Mouse (Mus musculus) embryonic facial prominence, embryonic 11.5 days (tissue): Measurements from ENCODE around the gene Marc2. TPM values are rescaled to one million over a fixed set of nuclear protein-coding genes. Genes with fewer than 3 reads are reported as not detected.

Experiments used
- ATAC-seq: fragments of 200-750 bp; cut with Nextera tagmentation; replicated peaks from 2 replicates; pipeline ENCODE4 v1.8.0; 2017; ENCODE audit warnings: low read depth; ENCODE audit not compliant: insufficient number of reproducible peaks, low FRiP score, low TSS enrichment
- DNase-seq: peaks from one replicate; pipeline ENCODE4 v3.0.0-alpha.2; 2015; ENCODE audit warnings: low spot score
- H3K27ac ChIP-seq: fragments of 300-500 bp; sonication (generic); replicated peaks from 2 replicates; pipeline ENCODE4 v1.5.1; 2014; ENCODE audit warnings: mild to moderate bottlenecking, low read depth, low read length, control low read depth
- H3K27me3 ChIP-seq: fragments of 300-500 bp; sonication (generic); 2 replicates; pipeline ENCODE4 v1.6.1; 2014; ENCODE audit warnings: mild to moderate bottlenecking, low read length, moderate library complexity, mixed read lengths; ENCODE audit not compliant: control insufficient read depth, insufficient read depth
- H3K36me3 ChIP-seq: fragments of 300-500 bp; sonication (generic); replicated peaks from 2 replicates; pipeline ENCODE4 v1.6.1; 2014; ENCODE audit warnings: low read depth, mild to moderate bottlenecking, low read length, moderate library complexity, mixed read lengths; ENCODE audit not compliant: control insufficient read depth, insufficient read depth
- H3K4me1 ChIP-seq: fragments of 300-500 bp; sonication (generic); 2 replicates; pipeline ENCODE4 v1.6.1; 2014; ENCODE audit warnings: low read length, mixed read lengths; ENCODE audit not compliant: control insufficient read depth, insufficient read depth
- H3K4me2 ChIP-seq: fragments of 300-500 bp; sonication (generic); 2 replicates; pipeline ENCODE4 v1.6.1; 2014; ENCODE audit warnings: low read depth, mild to moderate bottlenecking, control low read depth, low read length, moderate library complexity
- H3K4me3 ChIP-seq: fragments of 300-500 bp; sonication (generic); 2 replicates; pipeline ENCODE4 v1.5.1; 2014; ENCODE audit warnings: low read depth, low read length, control low read depth
- H3K9ac ChIP-seq: fragments of 300-500 bp; sonication (generic); replicated peaks from 2 replicates; pipeline ENCODE4 v1.6.1; 2014; ENCODE audit warnings: mild to moderate bottlenecking, control low read depth, low read length
- H3K9me3 ChIP-seq: fragments of 300-500 bp; sonication (generic); replicated peaks from 2 replicates; pipeline ENCODE4 v1.6.1; 2016; ENCODE audit warnings: mild to moderate bottlenecking, low read length, inconsistent platforms, mixed read lengths; ENCODE audit not compliant: control insufficient read depth
- WGBS: fragments of 180-500 bp; shearing (Covaris S2); extraction: QIAGEN DNeasy Blood & Tissue Kit; methylation state at CpG from one replicate; pipeline ENCODE4 v1.1.7; 2014; 5-methylcytosine and 5-hydroxymethylcytosine counted together
- polyA plus RNA-seq: library from polyadenylated mRNA; unstranded; fragments of >200 nt; fragmentation: Nextera tagmentation; extraction: Ambion mirVana; gene quantifications from 2 replicates; pipeline ENCODE4 v1.2.1, GENCODE M21; 2014

Marc2 gene
- polyA plus RNA-seq, 1 experiment from 2014 or later, result 118 TPM

GRCm38 (mm10) chr1:184805749-184806148 is 40.5 kb downstream of the Marc2 start:
- DNase-seq, result no peak
- WGBS, result 88% methylated on average over 4 of the region's 4 CpGs

DNA sequence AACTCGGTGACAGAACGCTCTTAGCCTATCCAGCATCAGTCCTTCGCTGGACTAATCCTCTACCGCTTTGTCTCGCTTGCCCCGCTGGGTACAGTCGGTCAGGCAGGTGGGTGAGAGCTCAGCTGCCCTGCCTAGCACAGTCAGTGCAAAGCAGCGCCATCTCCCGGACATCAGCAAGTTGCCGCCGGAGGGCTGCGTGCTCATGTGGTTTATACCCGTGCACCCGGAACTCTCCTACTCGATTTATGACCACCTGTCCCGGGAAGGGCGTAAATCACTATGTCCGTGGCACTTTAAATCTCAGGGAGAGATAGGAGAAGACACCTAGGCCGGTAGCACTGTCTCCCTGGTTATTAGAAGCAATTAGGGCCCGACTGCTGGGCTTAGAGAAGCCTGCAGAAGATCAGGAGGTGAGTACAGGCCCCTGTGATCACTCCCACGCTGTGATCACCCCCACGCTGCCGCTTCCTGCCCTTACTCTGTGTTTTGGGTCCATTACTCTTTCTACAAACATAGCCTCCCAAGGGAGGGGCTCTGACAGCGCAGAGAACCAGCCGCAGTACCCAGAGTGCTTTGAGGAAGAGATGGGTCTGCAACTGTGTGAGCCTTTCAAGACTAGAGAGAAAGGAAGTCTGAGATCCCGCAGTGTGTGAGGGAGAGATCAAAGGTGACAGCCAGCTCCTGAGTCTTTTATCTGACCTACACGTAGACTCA is 52.9 kb downstream of the Marc2 start:
- H3K27me3 ChIP-seq, result no peaks in the 10 kb centered on the region
- H3K9ac ChIP-seq, result no peak overlapping the region
- H3K9me3 ChIP-seq, result no peaks in the 10 kb centered on the region
- ATAC-seq (no peak), DNase-seq (peak; percentile 54)
- H3K4me3 ChIP-seq, result no peak overlapping the region
- H3K4me1 ChIP-seq, result no peaks in the 10 kb centered on the region
- H3K4me2 ChIP-seq, result no peak overlapping the region
- 20% methylated on average over 27 of the region's 27 CpGs for WGBS
- no peak overlapping the region for H3K27ac ChIP-seq
- no peaks in the 10 kb centered on the region for H3K36me3 ChIP-seq

More at GRCm38 (mm10) chr1:184805749-184806148, 40.5 kb downstream of the Marc2 start:
- no peak for ATAC-seq
- no peak overlapping the region for H3K9ac ChIP-seq
- H3K4me1 ChIP-seq, result no peaks in the 10 kb centered on the region; the same call in 1 of the 2 replicates
- H3K9me3 ChIP-seq, result no peaks in the 10 kb centered on the region
- H3K4me2 ChIP-seq, result no peak overlapping the region
- H3K27ac ChIP-seq, result no peak overlapping the region
- H3K36me3 ChIP-seq, result no peaks in the 10 kb centered on the region
- H3K4me3 ChIP-seq, result no peak overlapping the region
- H3K27me3 ChIP-seq, result peaks cover 2% of the 10 kb centered on the region

- Histone ChIP-seq H3K4me2 (no peak overlapping the region), H3K9ac (no peak overlapping the region), H3K4me1 (no peaks in the 10 kb centered on the region), H3K27ac (no peak overlapping the region), H3K4me3 (no peak overlapping the region), H3K27me3 (no peaks in the 10 kb centered on the region), H3K36me3 (no peaks in the 10 kb centered on the region), H3K9me3 (no peaks in the 10 kb centered on the region)
- peak; percentile 72 for DNase-seq
- 5% methylated on average over 2 of the region's 2 CpGs for WGBS
- no peak for ATAC-seq
Measured at GRCm38 (mm10) chr1:184791109-184791508, 55.1 kb downstream of the Marc2 start.

DNA sequence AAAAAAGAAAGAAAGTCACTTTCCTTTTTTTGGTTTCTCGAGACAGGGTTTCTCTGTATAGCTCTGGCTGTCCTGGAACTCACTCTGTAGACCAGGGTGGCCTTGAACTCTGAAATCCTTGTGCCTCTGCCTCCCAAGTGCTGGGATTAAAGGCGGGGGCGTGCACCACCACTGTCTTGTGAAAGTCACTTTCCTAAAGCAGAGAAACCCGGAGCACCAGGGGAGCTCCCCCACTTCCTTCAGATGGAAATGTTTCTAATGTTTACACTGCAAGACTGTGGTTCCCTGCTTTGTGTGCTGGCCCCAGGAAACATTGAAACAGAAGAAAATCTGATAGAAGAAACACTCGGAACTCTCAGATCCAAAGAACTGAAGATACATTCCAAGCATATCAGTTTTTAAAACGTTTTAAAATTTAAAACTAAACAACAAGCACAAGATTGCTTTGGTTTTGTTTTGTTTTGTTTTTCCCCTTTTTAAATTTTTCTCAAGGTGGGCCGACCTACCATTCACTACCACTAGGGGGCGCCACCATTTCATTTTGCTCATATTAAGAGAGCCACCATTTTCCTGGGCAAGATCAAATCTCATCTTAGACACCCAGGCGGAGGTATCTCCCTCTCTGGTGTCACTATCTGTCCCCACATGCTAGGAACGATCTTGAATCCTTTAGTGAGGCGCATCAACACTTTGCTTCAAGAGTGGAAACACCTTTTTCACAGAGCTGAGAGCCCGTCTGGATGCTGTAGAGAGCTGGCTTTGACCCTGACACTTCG is 59.7 kb downstream of the Marc2 start:
- Histone ChIP-seq H3K9ac (no peak overlapping the region), H3K4me3 (no peak overlapping the region), H3K4me1 (no peaks in the 10 kb centered on the region), H3K27me3 (no peaks in the 10 kb centered on the region), H3K9me3 (no peaks in the 10 kb centered on the region), H3K4me2 (no peak overlapping the region), H3K27ac (no peak overlapping the region), H3K36me3 (no peaks in the 10 kb centered on the region)
- no peak for ATAC-seq
- no peak for DNase-seq
- 70% methylated on average over 13 of the region's 13 CpGs for WGBS

DNA sequence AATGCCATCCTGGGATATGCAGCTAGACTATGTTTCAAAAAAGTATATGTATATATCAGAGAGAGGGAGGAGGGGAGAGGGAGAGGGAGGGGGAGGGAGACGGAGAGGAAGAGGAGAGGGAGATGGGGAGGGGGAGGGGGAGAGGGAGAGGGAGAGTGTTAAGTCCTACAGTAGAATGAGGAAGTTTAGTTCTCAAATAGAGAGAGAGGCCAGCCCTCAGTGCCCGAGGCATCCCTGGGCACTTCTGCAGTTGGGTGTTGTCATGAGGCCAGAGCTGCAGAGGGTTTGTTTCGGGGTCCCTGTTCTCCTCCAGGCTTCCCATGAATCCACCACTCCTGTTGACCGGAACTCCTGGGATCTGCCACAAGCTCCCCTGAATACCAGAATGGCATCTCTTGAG is 62.6 kb downstream of the Marc2 start:
- Histone ChIP-seq H3K27me3 (no peaks in the 10 kb centered on the region), H3K4me1 (no peaks in the 10 kb centered on the region), H3K4me3 (no peak overlapping the region), H3K4me2 (no peak overlapping the region), H3K36me3 (no peaks in the 10 kb centered on the region), H3K9me3 (no peaks in the 10 kb centered on the region), H3K9ac (no peak overlapping the region), H3K27ac (no peak overlapping the region)
- ATAC-seq (no peak), DNase-seq (no peak)
- WGBS, result 80% methylated on average over 4 of the region's 4 CpGs

- Histone ChIP-seq H3K4me3 (no peak overlapping the region), H3K9me3 (no peaks in the 10 kb centered on the region), H3K36me3 (no peaks in the 10 kb centered on the region), H3K4me1 (no peaks in the 10 kb centered on the region), H3K4me2 (no peak overlapping the region), H3K9ac (no peak overlapping the region), H3K27me3 (no peaks in the 10 kb centered on the region), H3K27ac (no peak overlapping the region)
- DNase-seq, result no peak
- no peak for ATAC-seq
- 74% methylated on average over 14 of the region's 14 CpGs for WGBS
Measured at GRCm38 (mm10) chr1:184782161-184782513, 64.1 kb downstream of the Marc2 start.

- DNase-seq (no peak), ATAC-seq (no peak)
- no peaks in the 10 kb centered on the region for H3K4me1 ChIP-seq
- 79% methylated on average over 10 of the region's 10 CpGs for WGBS
- H3K27me3 ChIP-seq, result no peaks in the 10 kb centered on the region
- H3K4me2 ChIP-seq, result no peak overlapping the region
- no peak overlapping the region for H3K4me3 ChIP-seq
- no peak overlapping the region for H3K9ac ChIP-seq
- no peaks in the 10 kb centered on the region for H3K9me3 ChIP-seq
- no peaks in the 10 kb centered on the region for H3K36me3 ChIP-seq
- H3K27ac ChIP-seq, result no peak overlapping the region
Measured at GRCm38 (mm10) chr1:184781286-184782160, 64.7 kb downstream of the Marc2 start.
